24 mouse cellular contexts compared by ENCODE assay signal in genomic region chr4:104198635-104199034, GRCm38 (mm10).
DNase-seq lines count a peak whose midpoint lies in the region; ATAC-seq and TF ChIP-seq lines count a peak whose summit lies in the region.
"Had no signal": no experiment of that assay in that cellular context is flagged by ENCODE, and none has a peak within 500 bp of the region (broad histone marks: within the 10 kb centered on the region; RNA-seq: fewer than 3 reads in every experiment).

No protein-coding gene starts in this region.

- H3K9me3 ChIP-seq in intestine, embryonic 15.5 days = no peaks in the 10 kb centered on the region
- no peaks in the 10 kb centered on the region for H3K9me3 ChIP-seq in intestine, postnatal 0 days (ENCODE audit: control insufficient read depth)
- 0 out of 2 replicates have a peak, but pooled peaks cover 4% of the 10 kb centered on the region for H3K9me3 ChIP-seq in lung, embryonic 16.5 days (ENCODE audit: control insufficient read depth, low read length)
- H3K9me3 ChIP-seq in intestine, embryonic 16.5 days (ENCODE audit: control insufficient read depth, low read length) = no peaks in the 10 kb centered on the region
- H3K9me3 ChIP-seq in limb, embryonic 14.5 days (ENCODE audit: control insufficient read depth, low read length) = no peaks in the 10 kb centered on the region
- H3K9me3 ChIP-seq: embryonic facial prominence, embryonic 12.5 days; forebrain, embryonic 10.5 days; forebrain, embryonic 15.5 days; heart, embryonic 10.5 days; heart, embryonic 15.5 days; liver, embryonic 15.5 days; midbrain, embryonic 15.5 days had no signal

- no peaks in the 10 kb centered on the region for H3K27me3 ChIP-seq in intestine, embryonic 15.5 days (replicated peaks)
- H3K27me3 ChIP-seq in intestine, postnatal 0 days (replicated peaks; ENCODE audit: control insufficient read depth, insufficient read depth, low read length) = no peaks in the 10 kb centered on the region
- H3K27me3 ChIP-seq in lung, embryonic 16.5 days (ENCODE audit: control insufficient read depth, insufficient read depth, low read depth, low read length) = no peaks in the 10 kb centered on the region
- H3K27me3 ChIP-seq in intestine, embryonic 16.5 days (replicated peaks; ENCODE audit: control insufficient read depth, insufficient read depth, low read length) = no peaks in the 10 kb centered on the region
- no peaks in the 10 kb centered on the region for H3K27me3 ChIP-seq in limb, embryonic 14.5 days (ENCODE audit: control insufficient read depth, insufficient read depth, low read length)
- H3K27me3 ChIP-seq: embryonic facial prominence, embryonic 12.5 days; forebrain, embryonic 15.5 days; heart, embryonic 15.5 days; kidney, embryonic 15.5 days; liver, embryonic 15.5 days; midbrain, embryonic 15.5 days had no signal

- no peak overlapping the region for H3K9ac ChIP-seq in intestine, embryonic 15.5 days
- H3K9ac ChIP-seq in intestine, postnatal 0 days (ENCODE audit: low read depth, low read length) = no peak overlapping the region
- H3K9ac ChIP-seq in lung, embryonic 16.5 days (ENCODE audit: low read length) = no peak overlapping the region
- no peak overlapping the region for H3K9ac ChIP-seq in intestine, embryonic 16.5 days (ENCODE audit: low read depth, low read length)
- no peak overlapping the region for H3K9ac ChIP-seq in limb, embryonic 14.5 days (ENCODE audit: low read depth, low read length, severe bottlenecking)
- H3K9ac ChIP-seq: embryonic facial prominence, embryonic 12.5 days; forebrain, embryonic 15.5 days; heart, embryonic 15.5 days; kidney, embryonic 15.5 days; liver, embryonic 15.5 days; midbrain, embryonic 15.5 days had no signal

- no peak overlapping the region for H3K27ac ChIP-seq in intestine, embryonic 15.5 days
- no peak overlapping the region for H3K27ac ChIP-seq in intestine, postnatal 0 days (ENCODE audit: low read depth, low read length)
- no peak overlapping the region for H3K27ac ChIP-seq in lung, embryonic 16.5 days (ENCODE audit: low read length)
- H3K27ac ChIP-seq in intestine, embryonic 16.5 days (ENCODE audit: low read length) = no peak overlapping the region
- H3K27ac ChIP-seq in limb, embryonic 14.5 days (replicated peaks; ENCODE audit: low read depth, low read length) = no peak overlapping the region
- H3K27ac ChIP-seq: embryonic facial prominence, embryonic 12.5 days; forebrain, embryonic 10.5 days; forebrain, embryonic 15.5 days; heart, embryonic 10.5 days; heart, embryonic 15.5 days; kidney, embryonic 15.5 days; liver, embryonic 15.5 days; midbrain, embryonic 15.5 days had no signal

- H3K4me1 ChIP-seq in intestine, embryonic 15.5 days (replicated peaks) = no peaks in the 10 kb centered on the region
- no peaks in the 10 kb centered on the region for H3K4me1 ChIP-seq in intestine, postnatal 0 days (replicated peaks; ENCODE audit: control insufficient read depth, insufficient read depth, low read length)
- no peaks in the 10 kb centered on the region for H3K4me1 ChIP-seq in lung, embryonic 16.5 days (replicated peaks; ENCODE audit: control insufficient read depth, insufficient read depth, low read length)
- H3K4me1 ChIP-seq in intestine, embryonic 16.5 days (ENCODE audit: control insufficient read depth, insufficient read depth, low read length) = peaks cover 5% of the 10 kb centered on the region; the same call in 1 of the 2 replicates
- H3K4me1 ChIP-seq in limb, embryonic 14.5 days (ENCODE audit: control insufficient read depth, insufficient read depth, low read length) = peaks cover 7% of the 10 kb centered on the region; the same call in 1 of the 2 replicates
- H3K4me1 ChIP-seq: embryonic facial prominence, embryonic 12.5 days; forebrain, embryonic 10.5 days; forebrain, embryonic 15.5 days; heart, embryonic 10.5 days; heart, embryonic 15.5 days; kidney, embryonic 15.5 days; liver, embryonic 15.5 days; midbrain, embryonic 15.5 days had no signal

- H3K36me3 ChIP-seq in intestine, embryonic 15.5 days = no peaks in the 10 kb centered on the region
- no peaks in the 10 kb centered on the region for H3K36me3 ChIP-seq in intestine, postnatal 0 days (ENCODE audit: control insufficient read depth, insufficient read depth)
- no peaks in the 10 kb centered on the region for H3K36me3 ChIP-seq in lung, embryonic 16.5 days (ENCODE audit: control insufficient read depth, insufficient read depth, low read length)
- H3K36me3 ChIP-seq in intestine, embryonic 16.5 days (ENCODE audit: control insufficient read depth, insufficient read depth, low read length) = no peaks in the 10 kb centered on the region
- no peaks in the 10 kb centered on the region for H3K36me3 ChIP-seq in limb, embryonic 14.5 days (ENCODE audit: control insufficient read depth, insufficient read depth, low read length)
- H3K36me3 ChIP-seq: embryonic facial prominence, embryonic 12.5 days; forebrain, embryonic 10.5 days; forebrain, embryonic 15.5 days; heart, embryonic 10.5 days; heart, embryonic 15.5 days; kidney, embryonic 15.5 days; liver, embryonic 15.5 days; midbrain, embryonic 15.5 days had no signal

- no peak for TF ChIP-seq CTCF in intestine, postnatal 0 days (IDR thresholded peaks at IDR 0.05; ENCODE audit: low read depth)

- ATAC-seq in intestine, embryonic 15.5 days = peak; percentile 45
- ATAC-seq in intestine, postnatal 0 days = no peak
- ATAC-seq in lung, embryonic 16.5 days (ENCODE audit: low read depth) = peak; percentile 90
- peak; percentile 79 for ATAC-seq in intestine, embryonic 16.5 days
- peak; percentile 47 for ATAC-seq in limb, embryonic 14.5 days (ENCODE audit: low FRiP score, low read depth)
- ATAC-seq: forebrain, embryonic 15.5 days; midbrain, embryonic 15.5 days had no signal

- TF ChIP-seq POLR2A in limb, embryonic 14.5 days (IDR thresholded peaks at IDR 0.05; ENCODE audit: borderline replicate concordance, extremely low read depth, insufficient read depth, insufficient read length) = no peak

- no peak overlapping the region for H3K4me3 ChIP-seq in intestine, embryonic 15.5 days (replicated peaks)
- no peak overlapping the region for H3K4me3 ChIP-seq in intestine, postnatal 0 days (ENCODE audit: low read depth, low read length)
- H3K4me3 ChIP-seq in lung, embryonic 16.5 days (ENCODE audit: low read length) = no peak overlapping the region
- no peak overlapping the region for H3K4me3 ChIP-seq in intestine, embryonic 16.5 days (ENCODE audit: low read length)
- H3K4me3 ChIP-seq in limb, embryonic 14.5 days (replicated peaks; ENCODE audit: low read length) = no peak overlapping the region
- H3K4me3 ChIP-seq: embryonic facial prominence, embryonic 12.5 days; forebrain, embryonic 10.5 days; forebrain, embryonic 15.5 days; heart, embryonic 10.5 days; heart, embryonic 15.5 days; kidney, embryonic 15.5 days; liver, embryonic 15.5 days; midbrain, embryonic 15.5 days had no signal

- H3K4me2 ChIP-seq in intestine, embryonic 15.5 days (replicated peaks) = no peak overlapping the region
- H3K4me2 ChIP-seq in intestine, postnatal 0 days (replicated peaks; ENCODE audit: low read depth) = no peak overlapping the region
- no peak overlapping the region for H3K4me2 ChIP-seq in lung, embryonic 16.5 days (ENCODE audit: low read depth, low read length)
- no peak overlapping the region for H3K4me2 ChIP-seq in intestine, embryonic 16.5 days (ENCODE audit: low read depth, low read length)
- no peak overlapping the region for H3K4me2 ChIP-seq in limb, embryonic 14.5 days (replicated peaks; ENCODE audit: low read depth, low read length, severe bottlenecking)
- H3K4me2 ChIP-seq: embryonic facial prominence, embryonic 12.5 days; forebrain, embryonic 15.5 days; heart, embryonic 15.5 days; kidney, embryonic 15.5 days; liver, embryonic 15.5 days; midbrain, embryonic 15.5 days had no signal

- 60% methylated on average over 8 of the region's 8 CpGs for WGBS in intestine, embryonic 15.5 days
- WGBS in intestine, postnatal 0 days = 69% methylated on average over 8 of the region's 8 CpGs
- WGBS in lung, embryonic 16.5 days = 51% methylated on average over 8 of the region's 8 CpGs
- WGBS in intestine, embryonic 16.5 days = 66% methylated on average over 8 of the region's 8 CpGs
- WGBS in limb, embryonic 14.5 days = 72% methylated on average over 8 of the region's 8 CpGs

- no peak for DNase-seq in lung, postnatal 36 days
- peak; percentile 27 for DNase-seq in limb, embryonic 14.5 days (ENCODE audit: low spot score)
- DNase-seq: adrenal gland, postnatal 25 days; B cell, adult 2 months; cerebellum, adult 18-20 months; cerebellum, postnatal 36 days; gastrocnemius, postnatal 25 days; heart, adult 11 months; kidney, adult 18-20 months; kidney, postnatal 25 days; right cerebral cortex, postnatal 25 days; thymus, adult 2 months had no signal
